Mouse (Mus musculus) ovary, postnatal 36 days (tissue): ENCODE results near the gene Npc1l1.
"Not testable (repeated sequence)": the region's sequence is repeated elsewhere in the genome, so short reads cannot be mapped to it uniquely, and the experiment has no call there.

Source experiments
- DNase-seq: peaks from one replicate; pipeline ENCODE4 v3.0.0; 2022; ENCODE audit warnings: low spot score, mixed read lengths

The Npc1l1 gene

GRCm38 (mm10) chr11:6230012-6230411 is at the start of gene Npc1l1:
Npc1l1 (minus strand) TSS chr11:6230143.
- DNase-seq, result no peak

DNA sequence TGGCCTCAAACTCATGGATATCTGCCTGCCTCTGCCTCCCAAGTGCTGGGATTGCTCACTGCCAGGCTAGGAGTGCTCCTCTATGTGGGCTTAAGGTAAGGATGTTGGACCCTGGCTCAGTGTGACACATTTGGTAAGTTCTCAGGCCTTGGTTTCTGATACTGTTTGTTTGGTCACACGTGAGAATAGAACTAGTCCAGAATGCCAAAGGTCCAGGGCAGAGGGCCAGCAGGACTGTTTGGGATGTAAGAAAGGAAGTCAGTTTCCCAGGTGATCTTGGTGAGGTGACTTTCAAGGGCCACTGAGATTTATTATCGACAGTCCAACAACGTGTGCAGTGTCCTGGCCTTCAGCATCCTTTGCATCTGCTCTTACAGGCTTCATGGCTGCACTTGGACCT is 46.5 kb upstream of the Npc1l1 start:
- no peak for DNase-seq

- no peak for DNase-seq
These were observed 45.1 kb upstream of the Npc1l1 start for GRCm38 (mm10) chr11:6275094-6275484.

DNA sequence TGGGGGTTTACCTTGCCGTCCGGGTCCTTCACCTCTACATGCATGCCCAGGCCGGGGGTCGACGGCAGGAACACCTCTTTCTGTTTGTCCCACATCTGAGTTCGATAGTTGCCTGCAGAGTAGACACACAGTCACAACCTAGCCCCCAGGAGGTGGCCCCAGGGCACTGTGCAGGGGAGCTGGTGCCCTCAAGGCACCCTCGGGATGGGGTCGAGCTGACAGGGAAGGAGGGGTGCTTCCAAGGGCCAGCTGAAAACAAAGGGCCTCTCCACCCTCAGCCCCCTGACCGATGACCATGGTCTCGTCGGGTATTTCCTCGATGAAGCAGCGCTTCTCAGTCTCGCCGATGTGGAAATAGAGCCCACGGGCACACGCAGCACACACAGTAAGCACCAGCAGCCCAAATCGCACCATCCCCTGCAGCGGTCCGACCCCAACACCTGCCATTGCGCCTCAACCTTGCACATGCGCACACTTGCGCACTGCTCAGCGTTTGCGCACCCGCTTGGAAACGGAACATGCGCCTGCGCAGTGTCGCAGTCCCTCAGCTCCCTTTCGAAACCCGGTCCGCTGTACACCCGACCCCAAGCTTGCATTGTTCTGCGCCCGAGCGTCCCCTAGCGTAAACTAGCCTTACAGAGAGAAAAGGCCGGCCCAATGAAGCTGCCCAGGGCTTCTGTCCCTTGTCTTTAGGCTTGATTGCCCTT is 44.6 kb upstream of the Npc1l1 start, which contains the start of gene Tmed4:
TSS of gene Tmed4 (minus strand) at position 484 of the 707 bp plus-strand sequence.
- DNase-seq, result peak; percentile 98

DNA sequence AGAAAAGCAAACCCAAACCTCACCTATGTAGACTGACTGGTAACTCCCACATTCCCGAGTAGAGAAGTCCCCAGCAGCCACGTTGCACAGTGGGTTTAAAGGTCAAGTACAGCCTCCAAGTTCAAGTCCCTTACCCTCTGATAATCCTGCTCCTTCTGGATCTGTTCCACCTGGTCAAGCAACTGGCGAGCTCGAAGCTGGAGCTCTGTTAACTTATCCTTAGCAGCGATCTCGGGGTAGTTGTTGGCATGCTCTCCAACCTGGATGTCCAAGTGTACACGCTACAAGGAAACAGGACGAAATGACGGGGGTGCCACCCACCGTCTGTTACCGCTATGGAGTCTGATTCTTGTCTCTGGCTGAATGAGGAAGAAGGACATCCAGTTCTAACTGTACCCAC is 43.7 kb upstream of the Npc1l1 start:
- no peak for DNase-seq

- DNase-seq, result peak; percentile 87
These were observed 37.6 kb upstream of the Npc1l1 start, which contains the start of gene Ddx56 for GRCm38 (mm10) chr11:6267320-6268254. Ddx56 (minus strand) TSS chr11:6267772.

- DNase-seq, result no peak
These were observed 36.7 kb upstream of the Npc1l1 start for GRCm38 (mm10) chr11:6266621-6267020.

GRCm38 (mm10) chr11:6261434-6262082 is 31.6 kb upstream of the Npc1l1 start:
- peak; percentile 61 for DNase-seq

- DNase-seq, result no peak
These were observed 29.5 kb upstream of the Npc1l1 start for GRCm38 (mm10) chr11:6259413-6259812.

GRCm38 (mm10) chr11:6256490-6257072 is 26.6 kb upstream of the Npc1l1 start:
- no peak for DNase-seq

- not testable (repeated sequence) for DNase-seq
These were observed 24.7 kb upstream of the Npc1l1 start for GRCm38 (mm10) chr11:6254602-6255001.

- DNase-seq, result no peak
These were observed 22.9 kb upstream of the Npc1l1 start for GRCm38 (mm10) chr11:6252824-6253223.

- no peak for DNase-seq
These were observed 22.3 kb upstream of the Npc1l1 start for GRCm38 (mm10) chr11:6252248-6252647.

- DNase-seq, result no peak
These were observed 14.8 kb upstream of the Npc1l1 start for GRCm38 (mm10) chr11:6244707-6245106.

GRCm38 (mm10) chr11:6233025-6233424 is 3.1 kb upstream of the Npc1l1 start:
- no peak for DNase-seq

- DNase-seq, result no peak
These were observed 5.3 kb downstream of the Npc1l1 start for GRCm38 (mm10) chr11:6224541-6225229.

DNA sequence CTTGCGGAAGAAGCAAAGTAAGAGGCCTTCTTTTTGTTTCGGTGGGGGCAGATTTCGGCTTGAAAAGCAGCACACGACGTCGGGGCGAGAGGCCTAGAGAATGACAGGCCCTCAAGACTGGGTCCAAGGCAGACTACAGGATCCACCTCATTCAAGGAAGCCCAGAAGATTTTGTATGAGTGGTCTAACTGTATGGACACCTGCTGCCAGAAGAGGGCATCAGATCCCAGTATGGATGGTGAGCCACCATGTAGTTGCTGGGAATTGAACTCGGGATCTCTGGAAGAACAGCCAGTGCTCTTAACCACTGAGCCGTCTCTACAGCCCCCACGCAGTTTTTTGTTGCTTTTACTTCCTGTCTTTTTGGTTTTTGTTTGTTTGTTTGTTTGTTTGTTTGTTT is 7.8 kb downstream of the Npc1l1 start:
- no peak for DNase-seq

DNA sequence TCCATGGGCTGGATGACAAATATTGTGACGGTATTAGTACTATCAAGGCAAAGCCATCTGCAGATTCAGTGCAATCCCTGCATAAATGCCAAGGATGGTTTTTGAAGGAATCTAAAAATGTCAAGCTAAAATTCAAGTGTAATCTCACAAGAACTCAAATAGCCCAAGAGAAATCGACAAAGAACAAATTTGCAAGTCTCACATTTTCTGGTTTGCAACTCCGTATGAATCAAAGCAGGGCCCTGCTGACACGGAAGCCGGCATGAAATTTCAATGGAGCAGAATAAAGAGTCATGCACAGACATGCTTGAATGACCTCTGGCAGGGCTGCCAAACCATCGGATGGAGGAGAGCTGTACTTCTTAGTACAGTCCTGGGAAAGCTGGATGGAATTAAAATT is 10.0 kb downstream of the Npc1l1 start:
- no peak for DNase-seq

GRCm38 (mm10) chr11:6218189-6218896 is 11.6 kb downstream of the Npc1l1 start:
- no peak for DNase-seq

DNA sequence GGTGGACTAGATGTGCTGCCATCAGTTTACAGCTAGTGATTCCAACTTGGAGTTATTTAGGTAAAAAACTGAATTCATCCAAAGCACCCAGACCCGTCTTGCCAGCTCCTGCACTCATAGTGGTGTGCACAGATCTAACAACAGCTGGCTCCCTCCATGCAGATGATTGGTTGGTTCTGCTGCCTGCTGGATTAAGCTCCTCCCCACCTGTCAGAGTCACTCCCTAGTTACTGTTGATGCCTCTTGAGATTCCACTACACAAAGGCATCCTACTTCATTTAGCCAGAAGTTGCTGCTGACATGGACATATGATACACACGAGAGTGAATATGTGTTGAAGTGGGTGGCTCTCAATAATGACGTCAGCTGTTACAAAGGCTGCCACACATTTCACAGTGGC is 13.1 kb downstream of the Npc1l1 start:
- DNase-seq, result no peak

- no peak for DNase-seq
These were observed 21.8 kb downstream of the Npc1l1 start for GRCm38 (mm10) chr11:6208158-6208557.
